Mouse (Mus musculus) heart, postnatal 4 days (tissue): ENCODE measurements at regions not wholly inside any gene's neighbourhood (a gene's known extent, or its start where the extent isn't known, plus 50 kb on each side); places are given as distances from the start of the nearest gene placed in this dataset.

ENCODE experiments used
- DNase-seq: peaks from one replicate; pipeline ENCODE4 v3.0.0; 2021

DNA sequence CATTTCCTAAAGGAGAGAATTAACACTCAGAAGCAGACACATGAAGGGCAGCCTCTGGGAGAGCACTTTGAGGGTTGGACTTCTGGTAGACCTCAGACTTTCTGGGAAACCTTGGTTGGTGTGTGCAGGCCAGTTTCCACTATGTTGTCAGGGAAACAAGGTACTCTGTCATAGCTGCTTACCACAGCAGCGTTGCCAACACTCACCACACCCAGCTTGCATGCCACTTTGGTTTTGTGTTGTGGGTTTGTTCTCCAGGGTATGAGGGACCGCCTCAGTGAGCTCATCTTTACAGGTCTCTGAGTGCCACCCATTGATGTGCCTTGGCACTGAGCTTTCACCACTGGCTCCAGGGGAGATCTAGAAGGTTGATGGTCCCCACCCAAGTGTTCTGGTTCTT, 62.8 kb upstream of the Ywhaq start:
- no peak for DNase-seq

DNA sequence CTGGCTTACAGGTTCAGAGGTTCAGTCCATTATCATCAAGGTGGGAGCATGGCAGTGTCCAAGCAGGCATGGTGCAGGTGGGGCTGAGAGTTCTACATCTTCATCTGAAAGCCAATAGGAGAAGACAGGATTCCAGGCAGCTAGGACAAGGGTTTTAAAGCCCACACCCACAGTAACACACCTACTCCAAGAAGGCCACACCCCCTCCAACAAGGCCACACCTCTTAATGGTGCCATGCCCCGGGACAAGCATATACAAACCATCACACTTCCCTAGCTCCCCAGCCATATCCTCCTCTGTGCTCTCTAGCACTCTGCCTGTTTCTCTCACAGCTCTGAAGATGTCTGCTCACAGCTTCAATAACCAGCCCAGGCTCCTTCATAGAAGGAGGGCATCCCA, 61.8 kb upstream of the Ywhaq start:
- no peak for DNase-seq

DNA sequence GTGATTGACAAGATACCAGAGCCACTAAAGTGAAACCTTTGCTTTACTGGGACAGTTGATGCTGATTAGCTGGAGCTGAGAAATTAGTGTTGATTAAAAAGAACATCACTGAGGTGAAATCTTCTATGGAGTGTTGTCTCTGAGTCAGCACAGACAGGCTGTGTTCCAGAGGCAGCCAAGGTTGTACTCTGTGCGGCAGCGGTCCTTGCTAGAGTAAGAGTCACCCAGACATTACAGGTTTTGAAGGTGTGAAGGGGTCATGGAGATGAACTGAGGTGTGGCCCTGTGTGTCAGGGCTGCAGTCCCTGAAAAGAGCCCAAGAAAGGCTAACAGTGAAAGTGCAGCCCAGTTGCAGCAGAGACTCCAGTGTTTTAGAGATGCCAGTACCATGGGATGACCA, 59.1 kb upstream of the Ywhaq start:
- DNase-seq: no peak

DNA sequence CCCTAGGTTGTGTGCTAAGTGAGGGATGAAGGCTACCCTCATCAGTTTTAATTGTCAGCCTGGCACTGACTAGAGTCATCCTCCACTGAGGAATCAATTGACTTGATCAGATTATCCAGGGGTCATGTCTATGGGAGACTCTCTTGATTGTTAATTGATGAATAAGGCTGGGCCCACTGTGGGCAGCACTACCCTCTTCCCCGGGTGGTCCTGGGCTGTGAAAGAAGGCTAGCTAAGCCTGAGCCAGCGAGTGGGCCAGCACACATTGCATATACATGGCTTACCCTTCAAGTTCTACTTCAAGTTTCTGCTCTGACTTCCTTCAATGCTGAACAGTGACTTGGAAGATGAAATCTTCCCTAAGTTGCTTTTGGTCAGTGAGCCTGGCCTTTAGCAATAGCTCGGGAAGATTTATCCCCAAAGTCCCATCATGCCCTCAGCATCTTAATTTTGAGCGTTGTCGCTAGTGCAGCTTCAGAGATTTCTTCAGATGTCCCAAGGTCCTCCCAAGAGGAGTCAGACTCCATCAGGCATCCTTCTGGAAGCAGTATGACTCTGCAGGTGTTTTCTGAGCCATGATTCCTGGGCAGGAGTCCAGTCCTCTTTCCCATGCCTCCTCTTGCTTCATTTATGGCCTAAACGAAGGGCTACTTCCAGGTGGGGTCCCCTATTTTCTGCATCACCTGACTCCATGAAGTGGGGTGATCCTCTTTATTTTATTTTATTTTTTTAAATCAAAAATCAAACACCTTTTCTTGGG, 55.7 kb upstream of the Ywhaq start:
- no peak for DNase-seq

DNA sequence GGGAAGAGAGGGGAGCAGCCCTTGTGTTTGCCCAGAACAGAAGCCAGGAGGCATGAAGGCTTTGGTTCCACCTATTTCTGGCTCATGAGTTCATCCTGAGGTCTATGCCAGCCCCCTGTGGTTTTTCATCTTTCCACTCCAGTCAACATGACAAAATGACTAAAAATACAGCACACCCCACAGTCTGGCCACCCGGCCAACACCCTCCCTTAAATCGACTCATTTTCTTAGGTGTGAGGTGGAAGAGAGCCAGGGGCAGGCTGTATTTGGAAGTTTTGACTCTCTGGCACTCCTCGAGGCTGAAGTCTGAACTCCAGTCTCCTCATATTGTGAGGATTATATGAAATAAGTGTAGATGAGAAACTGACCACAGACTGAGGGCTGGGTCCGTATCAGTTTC, 55.0 kb upstream of the Ywhaq start:
- peak; percentile 81 for DNase-seq

DNA sequence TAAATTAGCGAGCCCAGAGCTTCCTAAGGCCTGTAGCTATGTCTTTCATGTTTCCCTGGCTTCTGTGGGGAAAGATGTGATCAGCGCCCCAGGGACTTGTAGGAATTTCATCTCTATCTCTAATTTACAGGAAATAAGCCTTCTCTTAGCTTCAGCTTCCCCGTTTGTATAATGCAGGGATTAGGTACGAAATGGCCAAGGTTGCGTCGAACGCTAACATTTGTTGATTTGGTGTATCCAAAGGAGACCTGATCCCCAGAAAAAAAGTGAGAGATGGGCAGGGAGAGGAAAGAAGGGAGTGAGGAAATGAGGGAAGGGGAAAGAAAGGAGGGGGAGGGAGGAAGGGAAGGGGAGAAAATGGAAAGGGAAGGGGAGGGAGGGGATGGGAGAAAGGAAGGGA, 54.5 kb upstream of the Ywhaq start:
- DNase-seq: no peak

DNA sequence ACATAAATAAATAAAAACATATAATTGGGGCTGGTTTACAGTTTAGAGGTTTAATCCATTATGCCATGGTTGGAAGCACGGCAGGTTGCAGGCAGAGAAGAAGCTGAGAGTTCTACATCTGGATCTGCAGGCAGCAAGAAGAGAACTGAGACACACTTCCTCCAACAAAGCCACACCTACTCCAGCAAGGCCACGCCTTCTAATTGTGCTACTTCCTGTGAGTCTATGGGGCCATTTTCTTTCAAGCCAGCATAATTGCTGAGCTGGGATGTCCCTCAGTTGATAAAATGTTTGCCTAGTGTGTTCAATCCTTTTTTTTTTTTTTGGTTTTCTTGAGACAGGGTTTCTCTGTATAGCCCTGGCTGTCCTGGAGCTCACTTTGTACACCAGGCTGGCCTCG, 52.8 kb upstream of the Ywhaq start:
- no peak for DNase-seq
